Mouse (Mus musculus) layer of hippocampus, postnatal 10 days (tissue): Measurements from ENCODE around the gene Olfr448. TPM values are rescaled to one million over a fixed set of nuclear protein-coding genes. Genes with fewer than 3 reads are reported as not detected.
A peak's percentile ranks its signal among the peaks of the same experiment; 100 is the strongest.

ENCODE experiments used
- DNase-seq, 2 experiments: peaks; one replicate each; pipeline ENCODE4 v3.0.0; 2021; ENCODE audit warnings: low spot score in 2 of 2
- long read RNA-seq: library from polyadenylated mRNA; stranded (forward); transcript quantifications from one replicate; pipeline ENCODE4 v2.0.0, GENCODE M21; 2023
- total RNA-seq, 2 experiments: library from RNA; stranded (reverse); gene quantifications; 2 replicates each; pipeline ENCODE4 v1.2.3; 2021

The Olfr448 gene
- not detected for total RNA-seq
- long read RNA-seq: 0 reads

- DNase-seq: no peak
These were observed at the start of gene Olfr448 for GRCm38 (mm10) chr6:42890141-42890540. TSS of gene Olfr448 (plus strand) at chr6:42890441.

- peak; percentile 41 to 53 for DNase-seq
These were observed 29.9 kb upstream of the Olfr448 start for GRCm38 (mm10) chr6:42860222-42860819.

- DNase-seq: no peak
These were observed 20.5 kb upstream of the Olfr448 start for GRCm38 (mm10) chr6:42869695-42870094.

- no peak for DNase-seq
These were observed 13.9 kb upstream of the Olfr448 start for GRCm38 (mm10) chr6:42876323-42876722.

- DNase-seq: no peak
These were observed 10.1 kb downstream of the Olfr448 start for GRCm38 (mm10) chr6:42900345-42900744.

GRCm38 (mm10) chr6:42908578-42908977 is 18.3 kb downstream of the Olfr448 start, which contains the start of gene Olfr447:
TSS of gene Olfr447 (plus strand) at chr6:42908878.
- DNase-seq: no peak

GRCm38 (mm10) chr6:42921077-42921476 is 30.8 kb downstream of the Olfr448 start, which contains the start of gene Olfr446:
TSS of gene Olfr446 (plus strand) at chr6:42921377.
- no peak for DNase-seq

Other genes starting within 250 kb of the Olfr448 start
- 1 to 10 TPM; 1.3 to 2.1 TPM for gene Tcaf2, start 245.2 kb upstream of the Olfr448 start, total RNA-seq
- gene Tcaf1, start 180.4 kb upstream of the Olfr448 start, total RNA-seq: 100 to 1,000 TPM; 246 to 253 TPM
- not detected for gene Olfr453, start 151.1 kb upstream of the Olfr448 start, total RNA-seq
- gene Olfr38, start 134.0 kb upstream of the Olfr448 start, total RNA-seq: not detected
- gene Olfr452, start 105.3 kb upstream of the Olfr448 start, total RNA-seq: not detected
- not detected for gene Olfr450, start 78.5 kb upstream of the Olfr448 start, total RNA-seq
- gene Olfr449, start 56.1 kb upstream of the Olfr448 start, total RNA-seq: not detected
- not detected for gene Olfr447, start 18.4 kb downstream of the Olfr448 start, total RNA-seq
- not detected for gene Olfr446, start 30.9 kb downstream of the Olfr448 start, total RNA-seq
- gene Olfr444, start 58.6 kb downstream of the Olfr448 start, total RNA-seq: not detected
- gene Olfr441, start 215.9 kb downstream of the Olfr448 start, total RNA-seq: not detected